Mouse (Mus musculus) olfactory bulb, adult 2 months (tissue): ENCODE data around the gene Ppp2r5c. TPM values are rescaled to one million over a fixed set of nuclear protein-coding genes. Genes with fewer than 3 reads are reported as not detected.

Experiments
- H3K27ac ChIP-seq: fragments of 200-500 bp; 2 replicates; pipeline ENCODE4 v1.5.1; 2012; ENCODE audit warnings: low read depth, low read length; ENCODE audit not compliant: insufficient read depth
- H3K4me1 ChIP-seq: fragments of 200-500 bp; 2 replicates; pipeline ENCODE4 v1.6.1; 2012; ENCODE audit warnings: low read length; ENCODE audit not compliant: control insufficient read depth, insufficient read depth
- H3K4me3 ChIP-seq: fragments of 200-500 bp; 2 replicates; pipeline ENCODE4 v1.5.1; 2012; ENCODE audit warnings: mild to moderate bottlenecking, low read depth, low read length, moderate library complexity; ENCODE audit not compliant: insufficient read depth
- CTCF ChIP-seq: fragments of 200-500 bp; IDR thresholded peaks from 2 replicates; pipeline ENCODE4 v1.5.1; 2012; ENCODE audit warnings: low read depth, mild to moderate bottlenecking, low read length, moderate library complexity; ENCODE audit not compliant: insufficient read depth
- POLR2A ChIP-seq: fragments of 200-500 bp; IDR thresholded peaks from 2 replicates; pipeline ENCODE4 v1.6.1; 2012; ENCODE audit warnings: mild to moderate bottlenecking, low read depth, low read length, moderate library complexity; ENCODE audit not compliant: insufficient read depth
- WGBS: fragments of 180-500 bp; shearing (Covaris S2); methylation state at CpG from one replicate; pipeline ENCODE4 v1.1.7; 2018; 5-methylcytosine and 5-hydroxymethylcytosine counted together
- polyA plus RNA-seq: library from polyadenylated mRNA; stranded (reverse); fragments of >200 nt; gene quantifications from 2 replicates; pipeline ENCODE4 v1.2.4, GENCODE M21; 2012; ENCODE audit warnings: low replicate concordance; ENCODE audit not compliant: missing spikeins, insufficient read depth, insufficient read length

Ppp2r5c gene
- polyA plus RNA-seq, 1 experiment: not detected

GRCm38 (mm10) chr12:110552113-110552512 lies 105.2 kb downstream of the Ppp2r5c start:
- Histone ChIP-seq H3K27ac (no peak overlapping the region), H3K4me1 (peaks cover 31% of the 10 kb centered on the region), H3K4me3 (no peak overlapping the region)
- TF ChIP-seq CTCF: no peak
- no peak for TF ChIP-seq POLR2A
- 37% methylated on average over 13 of the region's 13 CpGs for WGBS

GRCm38 (mm10) chr12:110553362-110553761 lies 106.4 kb downstream of the Ppp2r5c start:
- Histone ChIP-seq H3K4me1 (peaks cover 34% of the 10 kb centered on the region), H3K4me3 (no peak overlapping the region), H3K27ac (no peak overlapping the region)
- TF ChIP-seq CTCF (no peak), POLR2A (no peak)
- 61% methylated on average over 5 of the region's 5 CpGs for WGBS

GRCm38 (mm10) chr12:110555536-110556240 lies 108.8 kb downstream of the Ppp2r5c start:
- no peak for TF ChIP-seq POLR2A
- TF ChIP-seq CTCF: no peak

GRCm38 (mm10) chr12:110556861-110557628 lies 110.1 kb downstream of the Ppp2r5c start:
- Histone ChIP-seq H3K4me3 (no peak overlapping the region), H3K27ac (no peak overlapping the region), H3K4me1 (peaks cover 28% of the 10 kb centered on the region)
- TF ChIP-seq POLR2A: no peak
- TF ChIP-seq CTCF: no peak
- WGBS: 57% methylated on average over 18 of the region's 18 CpGs

More at GRCm38 (mm10) chr12:110555536-110556240, 108.8 kb downstream of the Ppp2r5c start:
- peaks cover 34% of the 10 kb centered on the region for H3K4me1 ChIP-seq
- H3K4me3 ChIP-seq: no peak overlapping the region
- H3K27ac ChIP-seq: no peak overlapping the region
- WGBS: 77% methylated on average over 21 of the region's 21 CpGs

GRCm38 (mm10) chr12:110558175-110558574 lies 111.3 kb downstream of the Ppp2r5c start:
- WGBS: 62% methylated on average over 7 of the region's 7 CpGs
- TF ChIP-seq CTCF: no peak
- no peak for TF ChIP-seq POLR2A

GRCm38 (mm10) chr12:110563383-110563782 lies 116.5 kb downstream of the Ppp2r5c start:
- WGBS: 84% methylated on average over 11 of the region's 11 CpGs
- no peak for TF ChIP-seq POLR2A
- TF ChIP-seq CTCF: no peak
- H3K4me3 ChIP-seq: no peak overlapping the region
- H3K4me1 ChIP-seq: no peaks in the 10 kb centered on the region
- H3K27ac ChIP-seq: no peak overlapping the region

More at GRCm38 (mm10) chr12:110558175-110558574, 111.3 kb downstream of the Ppp2r5c start:
- Histone ChIP-seq H3K4me3 (no peak overlapping the region), H3K27ac (no peak overlapping the region), H3K4me1 (peaks cover 20% of the 10 kb centered on the region)

- H3K4me3 ChIP-seq: no peak overlapping the region
- H3K4me1 ChIP-seq: no peaks in the 10 kb centered on the region
- no peak overlapping the region for H3K27ac ChIP-seq
- 94% methylated on average over 11 of the region's 11 CpGs for WGBS
- TF ChIP-seq CTCF (no peak), POLR2A (no peak)
These were observed 117.9 kb downstream of the Ppp2r5c start for GRCm38 (mm10) chr12:110564848-110565247.

GRCm38 (mm10) chr12:110566366-110566765 lies 119.4 kb downstream of the Ppp2r5c start:
- 73% methylated on average over 9 of the region's 9 CpGs for WGBS
- Histone ChIP-seq H3K4me1 (peaks cover 8% of the 10 kb centered on the region; the same call in 1 of the 2 replicates), H3K27ac (no peak overlapping the region), H3K4me3 (no peak overlapping the region)
- no peak for TF ChIP-seq POLR2A
- no peak for TF ChIP-seq CTCF

- Histone ChIP-seq H3K4me1 (peaks cover 13% of the 10 kb centered on the region; the same call in 1 of the 2 replicates), H3K4me3 (no peak overlapping the region), H3K27ac (no peak overlapping the region)
- 79% methylated on average over 10 of the region's 10 CpGs for WGBS
- TF ChIP-seq POLR2A (no peak), CTCF (no peak)
These were observed 124.1 kb downstream of the Ppp2r5c start for GRCm38 (mm10) chr12:110571050-110571449.
